Mouse (Mus musculus): Measurements from ENCODE around the gene Sycp2. TPM values are rescaled to one million over a fixed set of nuclear protein-coding genes. Genes with fewer than 3 reads are reported as not detected.

The Sycp2 gene
- polyA plus RNA-seq, 1 experiment from 2014 or later = 0.04 TPM

DNA sequence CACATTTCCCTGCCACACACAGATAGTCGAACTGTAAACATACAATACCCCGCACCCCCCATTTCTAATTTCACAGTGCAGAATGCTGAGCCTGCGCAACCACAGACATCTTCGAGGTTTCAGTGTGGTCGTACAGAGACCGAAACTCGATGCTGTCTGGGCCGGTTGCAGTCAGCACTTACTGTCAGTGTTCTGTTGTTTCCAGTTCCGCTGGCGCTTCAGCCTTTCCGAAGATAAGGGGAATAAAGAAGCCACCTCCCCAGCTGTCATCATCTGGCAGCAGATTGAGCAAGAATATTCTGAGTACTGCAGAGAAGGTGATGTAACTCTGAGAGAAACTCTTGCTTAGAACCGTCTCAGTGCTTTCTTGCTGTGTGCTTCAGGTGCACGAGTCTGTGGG is 8.9 kb upstream of the Sycp2 start:
- Histone ChIP-seq H3K27ac (ENCODE audit: low read length) (no peak overlapping the region), H3K4me1 (ENCODE audit: control insufficient read depth, insufficient read depth, low read length) (peaks cover 26% of the 10 kb centered on the region), H3K9me3 (ENCODE audit: control insufficient read depth, low read length) (no peaks in the 10 kb centered on the region), H3K36me3 (ENCODE audit: control insufficient read depth, insufficient read depth, low read length) (no peaks in the 10 kb centered on the region; the same call in 1 of the 2 replicates), H3K4me3 (ENCODE audit: low read length) (no peak overlapping the region), H3K9ac (ENCODE audit: low read depth, low read length) (no peak overlapping the region), H3K27me3 (replicated peaks; ENCODE audit: control insufficient read depth, insufficient read depth, low read length) (no peaks in the 10 kb centered on the region), H3K4me2 (ENCODE audit: low read depth, low read length) (no peak overlapping the region)
- WGBS = 67% methylated on average over 13 of the region's 13 CpGs
- ATAC-seq = no peak

DNA sequence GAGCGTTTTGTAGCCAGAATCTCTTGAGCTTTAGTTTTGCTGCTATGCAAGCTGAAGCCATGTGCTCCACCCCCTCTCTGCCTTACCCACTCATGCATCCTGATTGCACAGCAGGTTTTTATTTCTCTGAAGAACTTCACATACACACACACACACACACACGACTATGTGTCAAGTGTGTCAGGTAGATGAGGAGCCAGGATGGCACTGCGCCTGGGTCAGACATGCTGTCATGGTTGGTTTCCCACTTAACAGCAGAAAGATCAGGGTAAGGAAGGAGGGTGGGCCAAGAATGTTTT is 7.6 kb upstream of the Sycp2 start:
- Histone ChIP-seq H3K27ac (ENCODE audit: low read length) (no peak overlapping the region), H3K4me2 (ENCODE audit: low read depth, low read length) (peak overlapping the region; percentile 100), H3K9ac (ENCODE audit: low read depth, low read length) (peak overlapping the region; percentile 79; the same call in 1 of the 2 replicates), H3K27me3 (replicated peaks; ENCODE audit: control insufficient read depth, insufficient read depth, low read length) (no peaks in the 10 kb centered on the region), H3K9me3 (ENCODE audit: control insufficient read depth, low read length) (no peaks in the 10 kb centered on the region), H3K4me3 (ENCODE audit: low read length) (peak overlapping the region; percentile 70), H3K4me1 (ENCODE audit: control insufficient read depth, insufficient read depth, low read length) (peaks cover 28% of the 10 kb centered on the region), H3K36me3 (ENCODE audit: control insufficient read depth, insufficient read depth, low read length) (no peaks in the 10 kb centered on the region)
- no peak for ATAC-seq
- 32% methylated on average over 3 of the region's 3 CpGs for WGBS

DNA sequence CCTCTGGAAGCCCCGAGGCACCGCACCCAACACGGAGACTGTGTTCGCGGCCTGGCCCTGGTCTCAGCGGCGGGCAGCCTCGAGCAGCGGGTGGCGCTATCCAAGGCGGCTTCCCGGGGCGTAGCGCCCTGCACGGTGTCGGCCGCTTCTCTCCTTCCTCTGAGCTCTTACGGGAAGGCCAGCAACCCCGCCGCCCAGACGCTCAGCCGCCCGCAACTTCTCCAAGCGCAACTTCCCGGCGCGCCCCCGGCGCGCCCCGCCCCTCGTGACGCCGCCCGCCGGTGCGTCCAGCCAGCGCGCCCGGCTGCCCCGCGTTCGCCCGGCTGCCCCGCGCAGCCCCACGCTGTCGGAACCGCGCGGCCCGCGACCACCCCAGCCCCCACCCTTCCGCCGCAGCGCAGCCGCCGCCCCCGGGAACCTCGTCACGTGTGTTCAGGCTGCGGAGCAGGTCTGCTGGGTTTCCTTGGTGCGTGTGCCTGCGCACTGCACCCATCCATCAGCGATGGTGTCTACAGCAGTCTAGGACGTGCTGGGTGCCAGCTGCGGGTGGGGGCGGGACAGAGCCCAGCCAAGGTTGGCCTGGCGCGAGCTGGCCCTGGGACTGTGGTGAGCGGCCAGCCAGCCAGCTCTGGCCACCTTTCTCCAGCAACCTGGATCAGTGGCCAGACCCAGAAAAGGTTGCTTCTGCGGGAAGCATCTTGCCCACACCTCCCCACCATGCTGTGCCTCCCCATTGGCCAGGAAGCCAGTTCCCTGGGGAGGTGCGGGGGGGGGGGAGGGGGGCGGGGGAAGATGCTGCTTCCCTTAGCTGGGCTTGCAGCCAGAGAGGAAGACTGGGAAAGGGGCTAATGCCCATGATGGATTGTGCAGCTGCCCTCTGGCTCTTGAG is 7.0 kb upstream of the Sycp2 start, which contains the start of the genes Ppp1r3d and Fam217b:
Gene Ppp1r3d (minus strand): TSS at position 212 of the 889 bp plus-strand sequence.
Gene Fam217b (plus strand): TSS at position 264 of the 889 bp plus-strand sequence.
- H3K27me3 ChIP-seq (replicated peaks; ENCODE audit: control insufficient read depth, insufficient read depth, low read length) = no peaks in the 10 kb centered on the region
- peaks cover 28% of the 10 kb centered on the region for H3K4me1 ChIP-seq (ENCODE audit: control insufficient read depth, insufficient read depth, low read length)
- peak within 1 kb of the TSS; percentile 100 for H3K4me2 ChIP-seq (ENCODE audit: low read depth, low read length)
- H3K9ac ChIP-seq (ENCODE audit: low read depth, low read length) = peak within 1 kb of the TSS; percentile 79
- ATAC-seq = peak; percentile 81
- peak within 1 kb of the TSS; percentile 70 for H3K4me3 ChIP-seq (ENCODE audit: low read length)
- H3K27ac ChIP-seq (ENCODE audit: low read length) = peak within 1 kb of the TSS; percentile 75
- H3K36me3 ChIP-seq (ENCODE audit: control insufficient read depth, insufficient read depth, low read length) = no peaks in the 10 kb centered on the region
- no peaks in the 10 kb centered on the region for H3K9me3 ChIP-seq (ENCODE audit: control insufficient read depth, low read length)
- 0% methylated on average over 59 of the region's 74 CpGs for WGBS

GRCm38 (mm10) chr2:178413481-178414260 is 6.2 kb upstream of the Sycp2 start:
- Histone ChIP-seq H3K9ac (ENCODE audit: low read depth, low read length) (peak overlapping the region; percentile 79), H3K4me2 (ENCODE audit: low read depth, low read length) (peak overlapping the region; percentile 100), H3K4me3 (ENCODE audit: low read length) (peak overlapping the region; percentile 70), H3K9me3 (ENCODE audit: control insufficient read depth, low read length) (no peaks in the 10 kb centered on the region), H3K36me3 (ENCODE audit: control insufficient read depth, insufficient read depth, low read length) (no peaks in the 10 kb centered on the region), H3K27me3 (replicated peaks; ENCODE audit: control insufficient read depth, insufficient read depth, low read length) (no peaks in the 10 kb centered on the region), H3K27ac (ENCODE audit: low read length) (no peak overlapping the region), H3K4me1 (ENCODE audit: control insufficient read depth, insufficient read depth, low read length) (peaks cover 28% of the 10 kb centered on the region)
- ATAC-seq = peak; percentile 41
- 14% methylated on average over 75 of the region's 75 CpGs for WGBS

DNA sequence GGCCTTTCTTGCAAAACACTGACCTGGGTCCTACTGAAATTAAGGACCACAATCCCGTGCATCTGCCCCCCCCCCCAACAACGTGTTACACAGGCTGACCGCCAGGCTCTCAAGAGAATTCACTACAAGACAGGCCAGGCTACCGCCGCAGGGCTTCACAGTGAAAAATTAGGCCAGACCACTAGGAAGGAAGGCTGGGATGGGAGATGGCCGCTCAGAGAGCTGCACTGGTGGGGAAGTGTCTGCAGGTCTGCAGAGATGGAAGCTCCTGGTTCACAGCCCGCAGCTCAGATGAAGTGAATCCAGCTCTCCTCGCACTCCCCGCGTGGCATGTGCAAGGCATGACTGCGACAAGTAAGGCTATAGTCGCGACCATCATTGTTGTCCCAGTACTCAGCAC is 5.6 kb upstream of the Sycp2 start:
- H3K4me3 ChIP-seq (ENCODE audit: low read length) = peak overlapping the region; percentile 70
- no peaks in the 10 kb centered on the region for H3K36me3 ChIP-seq (ENCODE audit: control insufficient read depth, insufficient read depth, low read length)
- no peaks in the 10 kb centered on the region for H3K9me3 ChIP-seq (ENCODE audit: control insufficient read depth, low read length)
- no peak for ATAC-seq
- peaks cover 28% of the 10 kb centered on the region for H3K4me1 ChIP-seq (ENCODE audit: control insufficient read depth, insufficient read depth, low read length)
- no peaks in the 10 kb centered on the region for H3K27me3 ChIP-seq (replicated peaks; ENCODE audit: control insufficient read depth, insufficient read depth, low read length)
- H3K4me2 ChIP-seq (ENCODE audit: low read depth, low read length) = peak overlapping the region; percentile 100
- WGBS = 56% methylated on average over 13 of the region's 13 CpGs
- peak overlapping the region; percentile 79 for H3K9ac ChIP-seq (ENCODE audit: low read depth, low read length)
- H3K27ac ChIP-seq (ENCODE audit: low read length) = no peak overlapping the region

GRCm38 (mm10) chr2:178412598-178412997 is 5.1 kb upstream of the Sycp2 start:
- no peak for ATAC-seq
- 43% methylated on average over 6 of the region's 6 CpGs for WGBS
- H3K36me3 ChIP-seq (ENCODE audit: control insufficient read depth, insufficient read depth, low read length) = peaks cover 1% of the 10 kb centered on the region; the same call in 1 of the 2 replicates
- no peak overlapping the region for H3K9ac ChIP-seq (ENCODE audit: low read depth, low read length)
- no peaks in the 10 kb centered on the region for H3K27me3 ChIP-seq (replicated peaks; ENCODE audit: control insufficient read depth, insufficient read depth, low read length)
- peaks cover 28% of the 10 kb centered on the region for H3K4me1 ChIP-seq (ENCODE audit: control insufficient read depth, insufficient read depth, low read length)
- no peaks in the 10 kb centered on the region; the same call in 1 of the 2 replicates for H3K9me3 ChIP-seq (ENCODE audit: control insufficient read depth, low read length)
- H3K4me3 ChIP-seq (ENCODE audit: low read length) = no peak overlapping the region
- H3K27ac ChIP-seq (ENCODE audit: low read length) = no peak overlapping the region
- H3K4me2 ChIP-seq (ENCODE audit: low read depth, low read length) = no peak overlapping the region

DNA sequence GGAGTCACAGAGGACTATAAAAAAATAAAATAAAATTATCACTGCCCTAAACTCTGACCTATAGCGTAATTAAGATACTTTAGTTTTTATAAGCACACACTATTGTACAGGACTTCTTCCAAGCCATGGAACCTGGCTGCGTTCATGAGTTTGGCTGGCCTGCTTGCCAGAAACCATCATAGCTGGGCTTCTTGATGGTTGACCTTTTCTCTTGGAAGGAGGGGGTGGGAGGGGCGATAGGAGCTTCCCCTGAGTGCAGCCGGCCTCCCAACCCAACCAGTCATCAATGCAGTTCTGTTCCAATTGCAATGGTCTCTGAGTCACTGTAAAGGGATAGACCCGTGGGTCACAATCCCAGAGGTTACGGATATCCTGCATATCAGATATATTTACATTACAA is 2.8 kb upstream of the Sycp2 start:
- Histone ChIP-seq H3K4me1 (ENCODE audit: control insufficient read depth, insufficient read depth, low read length) (peaks cover 17% of the 10 kb centered on the region), H3K9me3 (ENCODE audit: control insufficient read depth, low read length) (peaks cover 8% of the 10 kb centered on the region), H3K4me3 (ENCODE audit: low read length) (no peak overlapping the region), H3K4me2 (ENCODE audit: low read depth, low read length) (no peak overlapping the region), H3K9ac (ENCODE audit: low read depth, low read length) (no peak overlapping the region), H3K27ac (ENCODE audit: low read length) (no peak overlapping the region), H3K36me3 (ENCODE audit: control insufficient read depth, insufficient read depth, low read length) (peaks cover 3% of the 10 kb centered on the region; the same call in 1 of the 2 replicates), H3K27me3 (replicated peaks; ENCODE audit: control insufficient read depth, insufficient read depth, low read length) (no peaks in the 10 kb centered on the region)
- 81% methylated on average over 6 of the region's 6 CpGs for WGBS
- no peak for ATAC-seq

GRCm38 (mm10) chr2:178409024-178409423 is 1.5 kb upstream of the Sycp2 start:
- Histone ChIP-seq H3K9ac (ENCODE audit: low read depth, low read length) (no peak overlapping the region), H3K36me3 (ENCODE audit: control insufficient read depth, insufficient read depth, low read length) (peaks cover 3% of the 10 kb centered on the region; the same call in 1 of the 2 replicates), H3K4me3 (ENCODE audit: low read length) (no peak overlapping the region), H3K9me3 (ENCODE audit: control insufficient read depth, low read length) (peaks cover 8% of the 10 kb centered on the region), H3K4me1 (ENCODE audit: control insufficient read depth, insufficient read depth, low read length) (peaks cover 13% of the 10 kb centered on the region), H3K4me2 (ENCODE audit: low read depth, low read length) (no peak overlapping the region), H3K27me3 (replicated peaks; ENCODE audit: control insufficient read depth, insufficient read depth, low read length) (no peaks in the 10 kb centered on the region), H3K27ac (ENCODE audit: low read length) (no peak overlapping the region)
- 45% methylated on average over 1 of the region's 1 CpGs for WGBS
- ATAC-seq = no peak

GRCm38 (mm10) chr2:178342597-178342996 is 64.9 kb downstream of the Sycp2 start:
- Histone ChIP-seq H3K9ac (ENCODE audit: low read depth, low read length) (no peak overlapping the region), H3K9me3 (ENCODE audit: control insufficient read depth, low read length) (no peaks in the 10 kb centered on the region), H3K36me3 (ENCODE audit: control insufficient read depth, insufficient read depth, low read length) (no peaks in the 10 kb centered on the region), H3K27me3 (replicated peaks; ENCODE audit: control insufficient read depth, insufficient read depth, low read length) (no peaks in the 10 kb centered on the region), H3K27ac (ENCODE audit: low read length) (no peak overlapping the region; the same call in 1 of the 2 replicates), H3K4me3 (ENCODE audit: low read length) (no peak overlapping the region), H3K4me2 (ENCODE audit: low read depth, low read length) (no peak overlapping the region), H3K4me1 (ENCODE audit: control insufficient read depth, insufficient read depth, low read length) (no peaks in the 10 kb centered on the region)
- ATAC-seq = peak; percentile 92
- 36% methylated on average over 4 of the region's 4 CpGs for WGBS

All from intestine, embryonic 16.5 days (tissue).